Mouse (Mus musculus) hindbrain, embryonic 16.5 days (tissue): Measurements from ENCODE around the gene Cldn14. TPM values are rescaled to one million over a fixed set of nuclear protein-coding genes. Genes with fewer than 3 reads are reported as not detected.

ENCODE experiments used
- ATAC-seq: fragments of 200-750 bp; cut with Nextera tagmentation; 2 replicates; pipeline ENCODE4 v1.8.0; 2017; ENCODE audit warnings: moderate TSS enrichment, moderate library complexity
- H3K27ac ChIP-seq: fragments of 300-500 bp; sonication (generic); 2 replicates; pipeline ENCODE4 v1.5.1; 2014; ENCODE audit warnings: low read depth, mild to moderate bottlenecking, control low read depth, low read length, moderate library complexity
- H3K27me3 ChIP-seq: fragments of 300-500 bp; sonication (generic); replicated peaks from 2 replicates; pipeline ENCODE4 v1.6.1; 2014; ENCODE audit warnings: low read length; ENCODE audit not compliant: control insufficient read depth, insufficient read depth
- H3K36me3 ChIP-seq: fragments of 300-500 bp; sonication (generic); 2 replicates; pipeline ENCODE4 v1.6.1; 2014; ENCODE audit warnings: mild to moderate bottlenecking, low read length, moderate library complexity, mixed read lengths; ENCODE audit not compliant: control insufficient read depth, insufficient read depth
- H3K4me1 ChIP-seq: fragments of 300-500 bp; sonication (generic); 2 replicates; pipeline ENCODE4 v1.6.1; 2014; ENCODE audit warnings: low read depth, low read length; ENCODE audit not compliant: control insufficient read depth, insufficient read depth
- H3K4me2 ChIP-seq: fragments of 300-500 bp; sonication (generic); 2 replicates; pipeline ENCODE4 v1.6.1; 2014; ENCODE audit warnings: mild to moderate bottlenecking, low read length, control low read depth, moderate library complexity
- H3K4me3 ChIP-seq: fragments of 300-500 bp; sonication (generic); 2 replicates; pipeline ENCODE4 v1.5.1; 2014; ENCODE audit warnings: mild to moderate bottlenecking, low read length, control low read depth, moderate library complexity
- H3K9ac ChIP-seq: fragments of 300-500 bp; sonication (generic); 2 replicates; pipeline ENCODE4 v1.6.1; 2014; ENCODE audit warnings: low read depth, mild to moderate bottlenecking, control low read depth, low read length, moderate library complexity
- H3K9me3 ChIP-seq: fragments of 300-500 bp; sonication (generic); 2 replicates; pipeline ENCODE4 v1.6.1; 2014; ENCODE audit warnings: mild to moderate bottlenecking, low read length, moderate library complexity; ENCODE audit not compliant: control insufficient read depth
- WGBS: fragments of 180-500 bp; shearing (Covaris S2); extraction: QIAGEN DNeasy Blood & Tissue Kit; methylation state at CpG from one replicate; pipeline ENCODE4 v1.1.7; 2014; 5-methylcytosine and 5-hydroxymethylcytosine counted together
- polyA plus RNA-seq: library from polyadenylated mRNA; unstranded; fragments of >200 nt; fragmentation: Nextera tagmentation; extraction: Ambion mirVana; gene quantifications from 2 replicates; pipeline ENCODE4 v1.2.1, GENCODE M21; 2015

Gene Cldn14
- polyA plus RNA-seq, 1 experiment from 2014 or later = not detected

- peaks cover 49% of the 10 kb centered on the region for H3K36me3 ChIP-seq
- H3K27ac ChIP-seq = no peak overlapping the region
- WGBS = 93% methylated on average over 13 of the region's 13 CpGs
- ATAC-seq = no peak
- H3K9ac ChIP-seq = no peak overlapping the region
- H3K9me3 ChIP-seq = no peaks in the 10 kb centered on the region
- H3K4me1 ChIP-seq = no peaks in the 10 kb centered on the region
- no peak overlapping the region for H3K4me3 ChIP-seq
- H3K27me3 ChIP-seq = no peaks in the 10 kb centered on the region
- H3K4me2 ChIP-seq = no peak overlapping the region
These were observed 133.8 kb downstream of the Cldn14 start for GRCm38 (mm10) chr16:93874841-93875240.

Other genes starting within 250 kb of the Cldn14 start
- 28.7 and 29.8 TPM in 2 replicates for gene Morc3, start 176.7 kb downstream of the Cldn14 start, polyA plus RNA-seq
- 17.9 and 20.0 TPM in 2 replicates for gene Chaf1b, start 124.9 kb downstream of the Cldn14 start, polyA plus RNA-seq
- gene Sim2, start 76.1 kb upstream of the Cldn14 start, polyA plus RNA-seq = 0.10 TPM in 1 of 2 replicates, not detected in the other